Mouse (Mus musculus) brain, embryonic 14.5 days (tissue): ENCODE measurements around the gene Mef2a.

Experiments
- CTCF ChIP-seq: fragments of 200-500 bp; IDR thresholded peaks from 2 replicates; pipeline ENCODE4 v1.5.1; 2012; ENCODE audit warnings: inconsistent platforms, mild to moderate bottlenecking, moderate library complexity, borderline replicate concordance; ENCODE audit not compliant: insufficient read depth, insufficient read length; ENCODE audit errors: extremely low read depth
- POLR2A ChIP-seq: fragments of 200-500 bp; IDR thresholded peaks from 2 replicates; pipeline ENCODE4 v1.6.1; 2012; ENCODE audit warnings: mild to moderate bottlenecking, inconsistent platforms, borderline replicate concordance; ENCODE audit not compliant: poor library complexity, insufficient read depth, insufficient read length, severe bottlenecking; ENCODE audit errors: extremely low read depth

GRCm38 (mm10) chr7:67241969-67242368, 130.7 kb downstream of the Mef2a start:
- TF ChIP-seq CTCF (no peak), POLR2A (no peak)
